Mouse (Mus musculus): Measurements from ENCODE around the gene Rhou.
"Not testable (repeated sequence)": the region's sequence is repeated elsewhere in the genome, so short reads cannot be mapped to it uniquely, and the experiment has no call there.

Gene Rhou

DNA sequence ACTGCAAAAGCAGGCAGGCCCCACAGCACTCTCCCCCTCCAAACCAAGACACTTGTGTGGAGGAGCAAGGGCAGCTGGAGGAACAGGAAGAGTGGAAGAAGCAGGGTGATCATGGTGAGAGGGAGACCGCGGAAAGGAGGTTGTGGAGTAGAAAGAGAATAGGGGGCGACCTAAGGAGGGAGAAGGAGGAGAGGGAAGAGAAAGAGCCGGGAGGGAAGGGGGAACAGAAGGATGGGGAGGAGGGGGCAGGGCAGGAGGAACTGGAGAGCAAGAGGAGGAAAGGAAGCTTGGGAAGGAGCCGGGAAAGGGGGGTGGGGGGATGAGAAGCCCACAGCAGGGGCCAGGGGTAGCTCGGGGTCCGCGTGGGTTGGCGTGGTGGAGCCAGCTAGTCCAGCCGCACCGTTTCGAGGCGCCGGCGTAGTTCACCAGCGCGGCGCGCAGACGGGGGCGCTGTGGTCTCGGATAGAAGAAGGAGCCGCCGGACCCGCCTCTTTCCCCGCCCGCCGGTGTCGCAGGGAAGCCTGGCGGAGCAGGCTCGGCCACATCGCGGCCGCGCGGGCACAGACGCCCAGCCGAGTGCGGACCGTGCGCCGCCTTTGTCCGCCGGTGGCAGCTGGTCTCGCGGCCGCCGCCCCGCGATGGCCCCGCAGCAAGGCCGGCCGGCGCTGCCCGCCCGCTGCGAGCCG lies at the start of gene Rhou:
Gene Rhou (plus strand): TSS at position 622 of the 686 bp plus-strand sequence.
- DNase-seq, result peak; percentile 93 to 96

DNA sequence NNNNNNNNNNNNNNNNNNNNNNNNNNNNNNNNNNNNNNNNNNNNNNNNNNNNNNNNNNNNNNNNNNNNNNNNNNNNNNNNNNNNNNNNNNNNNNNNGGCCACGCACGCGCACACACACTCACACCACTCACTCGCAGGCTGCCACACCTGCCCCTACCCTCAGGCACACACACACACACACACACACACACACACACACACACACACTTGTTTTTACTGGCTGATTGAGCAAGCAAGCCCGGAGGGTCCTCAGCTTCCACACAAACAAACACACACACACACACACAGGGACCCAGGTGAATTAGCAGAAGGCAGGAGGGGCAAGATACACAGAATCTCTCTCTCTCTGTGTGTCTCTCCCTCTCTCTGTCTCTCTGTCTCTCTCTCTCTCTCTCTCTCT lies 41.1 kb upstream of the Rhou start:
- DNase-seq, result peak in 1 of 2 experiments; percentile 1

DNA sequence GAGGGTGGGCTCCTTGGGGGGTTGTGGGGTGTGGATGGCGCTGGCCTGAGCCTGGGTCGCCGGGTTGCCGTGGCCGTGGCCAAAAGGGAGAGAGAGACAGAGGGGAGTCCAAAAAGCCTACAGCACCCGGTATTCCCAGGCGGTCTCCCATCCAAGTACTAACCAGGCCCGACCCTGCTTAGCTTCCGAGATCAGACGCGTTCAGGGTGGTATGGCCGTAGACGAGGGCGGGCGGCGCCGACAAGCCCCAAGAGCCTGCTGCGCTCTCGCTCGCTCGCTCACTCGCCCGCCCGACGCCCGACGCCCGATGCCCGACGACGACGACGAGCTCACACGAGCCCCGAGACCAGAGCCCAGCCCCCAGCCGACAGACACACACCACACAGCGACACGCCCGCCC lies 30.2 kb upstream of the Rhou start:
- DNase-seq, result not testable (repeated sequence)

- DNase-seq, result no peak
Observed at GRCm38 (mm10) chr8:123624274-123624673, 29.5 kb upstream of the Rhou start.

DNA sequence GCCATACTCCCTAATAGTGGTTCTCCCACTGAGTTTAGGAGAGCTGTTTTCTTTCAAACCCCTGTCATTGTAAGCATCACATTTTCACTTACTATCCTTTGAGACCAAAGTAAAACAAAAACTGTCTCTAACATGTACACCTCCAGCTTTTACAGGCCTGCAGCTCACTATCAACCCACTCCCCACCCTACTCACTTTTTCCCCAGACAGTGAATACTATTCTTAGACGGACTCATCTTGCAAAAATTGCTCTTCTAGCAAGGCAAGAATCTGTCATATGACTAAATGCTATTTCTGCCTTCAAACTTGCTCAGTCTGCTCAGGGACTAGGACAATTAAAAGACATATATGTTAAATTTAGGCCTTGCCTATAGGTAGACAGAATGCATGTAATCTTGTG lies 29.0 kb upstream of the Rhou start:
- DNase-seq, result no peak

- DNase-seq, result no peak
Observed at GRCm38 (mm10) chr8:123625717-123626116, 28.0 kb upstream of the Rhou start.

- no peak for DNase-seq
Observed at GRCm38 (mm10) chr8:123627410-123628147, 26.1 kb upstream of the Rhou start.

- DNase-seq, result peak; percentile 62 to 75
Observed at GRCm38 (mm10) chr8:123628253-123628967, 25.3 kb upstream of the Rhou start.

DNA sequence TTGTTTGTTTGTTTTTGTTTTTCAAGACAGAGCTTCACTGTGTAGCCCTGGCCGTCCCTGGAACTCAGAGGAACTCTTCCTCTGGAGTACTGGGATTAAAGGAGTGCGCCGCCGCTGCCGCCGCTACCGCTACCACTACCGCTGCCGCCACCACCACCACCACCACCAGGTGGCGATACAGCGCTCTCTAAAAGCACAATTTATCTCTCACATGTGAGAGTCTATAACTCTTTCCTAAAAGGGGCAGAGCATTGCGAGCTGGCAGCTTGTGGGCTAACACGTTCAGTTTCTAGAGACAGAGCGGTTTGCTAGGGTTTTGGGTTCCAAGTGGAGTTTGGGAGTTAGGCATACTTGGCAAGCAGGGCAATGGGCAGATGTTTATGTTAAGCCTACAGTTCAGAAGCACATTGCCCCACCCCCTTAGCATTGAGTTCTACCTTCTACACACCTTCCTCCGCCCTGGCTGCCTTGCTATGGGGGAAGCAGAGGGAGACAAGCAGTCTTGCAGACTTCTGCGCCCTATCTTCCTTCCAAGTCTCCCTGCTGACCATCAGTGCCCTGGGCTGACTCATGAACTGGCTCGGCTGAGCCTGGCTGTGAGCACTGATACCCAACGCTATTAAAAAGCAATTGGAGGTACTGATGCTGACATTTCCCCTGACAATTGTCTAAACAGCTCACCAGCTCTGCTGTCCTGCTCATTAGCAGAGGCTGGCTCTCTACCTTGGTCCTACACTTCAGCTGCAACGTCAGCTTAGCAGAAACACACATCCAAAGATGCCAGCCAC lies 24.6 kb upstream of the Rhou start:
- peak; percentile 82 for DNase-seq

DNA sequence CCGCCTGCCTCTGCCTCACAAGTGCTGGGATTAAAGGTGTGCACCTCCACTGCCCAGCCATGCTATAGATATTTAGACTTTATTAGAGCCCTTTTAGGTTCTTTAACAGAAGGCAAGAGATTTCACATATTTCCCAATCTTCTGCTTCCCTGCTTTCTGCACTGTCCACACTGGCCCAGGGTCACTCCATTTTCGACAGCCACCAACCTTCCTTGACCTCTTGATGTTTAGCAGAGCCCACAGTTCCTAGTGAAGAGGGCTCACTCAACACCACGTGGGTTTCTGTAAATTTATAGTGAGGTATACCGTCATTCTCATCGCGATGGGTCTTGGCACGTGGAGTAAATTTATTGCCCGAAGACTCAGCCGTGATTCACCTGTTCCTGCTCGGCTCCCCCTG lies 23.7 kb upstream of the Rhou start:
- no peak for DNase-seq

- no peak for DNase-seq
Observed at GRCm38 (mm10) chr8:123630841-123631251, 22.9 kb upstream of the Rhou start.

DNA sequence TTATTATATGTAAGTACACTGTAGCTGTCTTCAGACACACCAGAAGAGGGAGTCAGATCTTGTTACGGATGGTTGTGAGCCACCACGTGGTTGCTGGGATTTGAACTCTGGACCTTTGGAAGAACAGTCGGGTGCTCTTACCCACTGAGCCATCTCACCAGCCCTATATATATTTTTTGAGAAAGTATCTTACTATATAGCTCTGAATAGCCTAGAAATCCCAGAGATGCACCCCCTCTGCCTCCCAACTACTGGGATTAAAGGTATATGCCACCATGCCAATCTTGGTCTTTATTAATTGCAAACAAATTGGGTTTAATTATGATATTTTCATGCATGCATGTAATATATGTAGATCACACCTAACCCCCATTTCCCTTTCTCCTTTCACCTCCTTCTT lies 22.0 kb upstream of the Rhou start:
- not testable (repeated sequence) for DNase-seq

DNA sequence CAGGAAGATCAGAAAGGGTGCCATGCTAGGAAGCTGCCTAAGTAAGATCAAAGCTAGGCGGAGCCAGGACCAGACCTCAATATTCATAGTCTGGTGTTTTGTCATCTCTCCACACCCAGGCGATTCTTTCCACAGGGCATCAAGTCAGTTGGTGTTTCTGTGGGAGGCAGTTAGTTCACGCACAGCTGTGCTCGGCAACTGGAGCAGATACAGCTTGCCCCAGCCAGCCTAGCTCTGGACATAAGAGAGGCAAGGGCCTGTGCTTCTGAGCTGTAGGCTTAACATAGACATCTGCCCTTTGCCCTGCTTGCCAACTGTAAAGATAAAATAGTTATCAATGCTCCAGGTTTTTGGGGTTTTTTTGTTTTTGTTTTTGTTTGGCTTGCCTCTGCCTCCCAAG lies 21.5 kb upstream of the Rhou start:
- no peak for DNase-seq

DNA sequence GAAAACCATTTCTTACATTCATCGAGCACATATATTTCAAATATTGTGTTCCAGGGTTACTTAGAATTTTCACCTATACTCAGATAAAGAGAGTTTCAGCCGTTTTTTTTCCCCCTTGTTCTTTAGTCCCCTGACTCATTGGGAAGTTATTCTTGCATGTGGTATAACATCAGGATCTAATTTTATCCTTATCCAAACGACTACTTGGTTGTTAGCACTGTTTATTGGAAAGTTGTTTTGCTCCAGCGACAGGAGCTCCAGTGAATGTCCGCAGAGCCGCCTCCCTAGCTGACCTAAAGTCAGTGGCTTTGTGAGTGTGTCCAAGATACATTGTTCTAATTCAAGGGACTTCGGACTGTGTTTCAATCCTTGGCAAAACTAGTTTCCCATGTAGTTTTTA lies 19.9 kb upstream of the Rhou start:
- no peak for DNase-seq

DNA sequence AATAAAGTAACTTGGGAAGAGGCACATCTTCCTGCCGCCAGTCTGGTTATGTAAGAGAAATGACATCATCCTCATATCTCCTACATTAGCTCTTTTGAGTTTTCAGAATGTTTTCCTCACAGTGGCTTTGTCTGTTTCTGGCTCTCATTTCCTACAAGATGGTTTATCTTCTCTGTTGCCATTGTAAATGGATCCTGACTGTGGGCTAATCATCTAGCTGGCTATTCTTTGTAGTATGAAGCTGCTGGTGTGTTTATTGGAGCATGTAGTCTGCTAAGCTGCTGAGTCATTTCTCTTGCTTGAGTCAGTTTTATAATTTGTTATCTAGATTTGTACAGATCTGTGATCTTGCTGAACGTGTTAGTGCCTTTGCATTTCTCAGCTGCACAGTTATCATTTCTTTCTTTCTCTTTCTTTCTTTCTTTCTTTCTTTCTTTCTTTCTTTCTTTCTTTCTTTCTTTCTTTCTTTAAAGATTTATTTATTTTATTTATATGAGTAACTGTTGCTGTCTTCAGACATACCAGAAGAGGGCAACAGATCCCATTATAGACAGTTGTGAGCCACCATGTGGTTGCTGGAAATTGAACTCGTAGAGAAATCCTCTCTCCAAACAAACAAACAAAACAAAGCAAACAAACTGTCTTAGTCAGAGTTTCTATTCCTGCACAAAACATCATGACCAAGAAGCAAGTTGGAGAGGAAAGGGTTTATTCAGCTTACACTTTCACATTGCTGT lies 19.2 kb upstream of the Rhou start:
- DNase-seq, result no peak

DNA sequence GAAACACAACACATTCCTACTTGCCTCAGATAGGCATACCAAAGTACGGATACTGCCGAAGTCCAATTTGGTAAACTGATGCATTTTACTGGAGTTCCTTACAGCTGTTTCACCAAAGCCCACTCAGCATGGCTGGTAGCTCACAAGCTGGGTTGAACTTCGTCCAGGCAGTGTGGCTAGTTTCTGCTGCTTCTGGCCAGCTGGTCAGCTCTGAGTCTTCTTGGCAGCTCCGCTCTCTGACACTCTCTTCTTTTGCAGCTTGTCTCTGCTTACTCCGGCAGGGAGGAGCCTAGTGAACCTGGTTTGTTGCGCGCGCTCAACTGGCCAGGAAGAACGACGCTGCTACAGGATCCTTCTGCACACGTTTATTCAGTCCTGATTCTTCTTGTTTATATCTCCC lies 18.1 kb upstream of the Rhou start:
- DNase-seq, result no peak

DNA sequence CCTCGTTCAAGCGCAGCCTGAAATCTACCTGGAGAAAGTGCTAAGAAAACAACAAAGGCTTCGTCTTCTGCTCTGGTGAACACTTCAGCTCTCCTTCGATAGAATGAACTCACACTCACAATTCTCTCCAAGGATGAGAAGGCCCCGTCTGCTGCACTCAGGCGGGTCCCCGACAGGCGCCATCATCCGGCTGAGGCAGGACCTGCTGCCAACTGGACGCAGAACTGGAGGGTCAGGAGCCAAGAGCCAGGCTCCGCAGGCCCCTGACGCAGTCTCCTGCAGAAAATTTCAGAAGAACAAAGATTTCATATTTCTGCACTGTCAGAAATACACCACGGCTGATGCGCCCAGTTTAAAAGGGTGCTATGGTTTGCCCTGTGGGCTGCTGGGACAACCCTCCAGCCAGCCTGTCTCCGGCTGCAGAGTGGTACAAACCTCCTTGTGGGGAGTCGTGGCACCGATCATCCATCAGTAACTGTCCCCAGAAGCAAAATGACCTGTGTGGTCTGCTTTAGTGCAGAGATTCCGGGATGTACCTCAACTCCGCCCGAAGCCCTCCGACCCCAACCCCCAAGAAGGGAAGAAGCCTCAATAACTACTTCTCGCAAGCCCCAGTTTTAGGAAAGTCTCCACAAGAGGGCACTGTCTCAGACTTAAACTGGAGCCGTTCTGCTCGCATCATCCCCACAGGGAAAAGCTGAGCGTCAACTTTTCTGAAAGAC lies 10.2 kb upstream of the Rhou start:
- peak; percentile 51 to 73 for DNase-seq

GRCm38 (mm10) chr8:123645229-123645628 lies 8.5 kb upstream of the Rhou start:
- DNase-seq, result no peak

GRCm38 (mm10) chr8:123648245-123649170 lies 5.2 kb upstream of the Rhou start:
- no peak for DNase-seq

- DNase-seq, result no peak
Observed at GRCm38 (mm10) chr8:123649483-123649882, 4.2 kb upstream of the Rhou start.

All from cerebellum, postnatal 36 days (tissue).